Mouse (Mus musculus) forebrain, embryonic 13.5 days (tissue): Measurements from ENCODE around the gene Tnni2. TPM values are rescaled to one million over a fixed set of nuclear protein-coding genes. Genes with fewer than 3 reads are reported as not detected.

Source experiments
- ATAC-seq: fragments of 200-750 bp; cut with Nextera tagmentation; 2 replicates; pipeline ENCODE4 v1.8.0; 2017
- H3K27ac ChIP-seq: fragments of 300-500 bp; sonication (generic); 2 replicates; pipeline ENCODE4 v1.5.1; 2015; ENCODE audit warnings: inconsistent platforms, mild to moderate bottlenecking, moderate library complexity
- H3K27me3 ChIP-seq: fragments of 300-500 bp; sonication (generic); 2 replicates; pipeline ENCODE4 v1.6.1; 2015; ENCODE audit warnings: mild to moderate bottlenecking, inconsistent platforms
- H3K36me3 ChIP-seq: fragments of 300-500 bp; sonication (generic); 2 replicates; pipeline ENCODE4 v1.6.1; 2015; ENCODE audit warnings: mild to moderate bottlenecking, inconsistent platforms; ENCODE audit not compliant: poor library complexity, severe bottlenecking
- H3K4me1 ChIP-seq: fragments of 300-500 bp; sonication (generic); 2 replicates; pipeline ENCODE4 v1.6.1; 2015; ENCODE audit warnings: inconsistent platforms
- H3K4me2 ChIP-seq: fragments of 300-500 bp; sonication (generic); 2 replicates; pipeline ENCODE4 v1.6.1; 2015; ENCODE audit warnings: inconsistent platforms, mild to moderate bottlenecking, moderate library complexity
- H3K4me3 ChIP-seq: fragments of 300-500 bp; sonication (generic); 2 replicates; pipeline ENCODE4 v1.5.1; 2015; ENCODE audit warnings: mild to moderate bottlenecking, inconsistent platforms
- H3K9ac ChIP-seq: fragments of 300-500 bp; sonication (generic); 2 replicates; pipeline ENCODE4 v1.6.1; 2015; ENCODE audit warnings: mild to moderate bottlenecking, inconsistent platforms
- H3K9me3 ChIP-seq: fragments of 300-500 bp; sonication (generic); replicated peaks from 2 replicates; pipeline ENCODE4 v1.6.1; 2016; ENCODE audit warnings: inconsistent platforms
- WGBS: fragments of 180-500 bp; shearing (Covaris S2); methylation state at CpG from one replicate; pipeline ENCODE4 v1.1.7; 2015; 5-methylcytosine and 5-hydroxymethylcytosine counted together
- polyA plus RNA-seq: library from polyadenylated mRNA; unstranded; fragments of >200 nt; fragmentation: Nextera tagmentation; extraction: Ambion mirVana; gene quantifications from 2 replicates; pipeline ENCODE4 v1.2.1, GENCODE M21; 2015

Gene Tnni2
- polyA plus RNA-seq, 1 experiment from 2014 or later = 0.61 TPM

GRCm38 (mm10) chr7:142479307-142479706, 37.7 kb downstream of the Tnni2 start:
- Histone ChIP-seq H3K4me3 (no peak overlapping the region), H3K4me1 (peaks cover 23% of the 10 kb centered on the region)
- no peak for ATAC-seq

GRCm38 (mm10) chr7:142479886-142480285, 38.3 kb downstream of the Tnni2 start:
- WGBS = 92% methylated on average over 3 of the region's 3 CpGs
- no peaks in the 10 kb centered on the region for H3K36me3 ChIP-seq
- H3K9me3 ChIP-seq = no peaks in the 10 kb centered on the region
- ATAC-seq = no peak
- peaks cover 23% of the 10 kb centered on the region for H3K4me1 ChIP-seq
- H3K9ac ChIP-seq = no peak overlapping the region
- no peak overlapping the region for H3K4me3 ChIP-seq
- H3K27ac ChIP-seq = no peak overlapping the region
- no peaks in the 10 kb centered on the region for H3K27me3 ChIP-seq
- no peak overlapping the region for H3K4me2 ChIP-seq

More at GRCm38 (mm10) chr7:142479307-142479706, 37.7 kb downstream of the Tnni2 start:
- Histone ChIP-seq H3K4me2 (no peak overlapping the region), H3K27me3 (no peaks in the 10 kb centered on the region), H3K27ac (no peak overlapping the region), H3K9me3 (no peaks in the 10 kb centered on the region), H3K9ac (no peak overlapping the region), H3K36me3 (no peaks in the 10 kb centered on the region)

GRCm38 (mm10) chr7:142480661-142481060, 39.1 kb downstream of the Tnni2 start:
- Histone ChIP-seq H3K9ac (no peak overlapping the region), H3K4me1 (peaks cover 23% of the 10 kb centered on the region), H3K4me2 (no peak overlapping the region), H3K36me3 (no peaks in the 10 kb centered on the region), H3K9me3 (no peaks in the 10 kb centered on the region), H3K4me3 (no peak overlapping the region), H3K27me3 (no peaks in the 10 kb centered on the region), H3K27ac (no peak overlapping the region)
- ATAC-seq = no peak
- WGBS = 94% methylated on average over 3 of the region's 3 CpGs

- no peaks in the 10 kb centered on the region for H3K9me3 ChIP-seq
- no peaks in the 10 kb centered on the region for H3K27me3 ChIP-seq
- H3K4me1 ChIP-seq = peaks cover 23% of the 10 kb centered on the region
- peak overlapping the region; percentile 71 for H3K27ac ChIP-seq
- peak overlapping the region; percentile 30; the same call in 1 of the 2 replicates for H3K4me3 ChIP-seq
- ATAC-seq = no peak
- H3K9ac ChIP-seq = peak overlapping the region; percentile 62
- H3K36me3 ChIP-seq = no peaks in the 10 kb centered on the region
- WGBS = 14% methylated on average over 5 of the region's 5 CpGs
- peak overlapping the region; percentile 63 for H3K4me2 ChIP-seq
Measured at GRCm38 (mm10) chr7:142481186-142481567, 39.6 kb downstream of the Tnni2 start.

GRCm38 (mm10) chr7:142481568-142482255, 40.1 kb downstream of the Tnni2 start:
- Histone ChIP-seq H3K9me3 (no peaks in the 10 kb centered on the region), H3K9ac (peak overlapping the region; percentile 62), H3K4me1 (peaks cover 25% of the 10 kb centered on the region), H3K27ac (peak overlapping the region; percentile 71), H3K4me2 (peak overlapping the region; percentile 63), H3K27me3 (no peaks in the 10 kb centered on the region), H3K4me3 (peak overlapping the region; percentile 30), H3K36me3 (no peaks in the 10 kb centered on the region)
- peak; percentile 68 for ATAC-seq
- WGBS = 3% methylated on average over 18 of the region's 22 CpGs

GRCm38 (mm10) chr7:142482256-142482609, 40.6 kb downstream of the Tnni2 start:
- 20% methylated on average over 6 of the region's 6 CpGs for WGBS
- H3K36me3 ChIP-seq = no peaks in the 10 kb centered on the region
- H3K9ac ChIP-seq = peak overlapping the region; percentile 62; the same call in 1 of the 2 replicates
- peak overlapping the region; percentile 30; the same call in 1 of the 2 replicates for H3K4me3 ChIP-seq
- peak overlapping the region; percentile 71 for H3K27ac ChIP-seq
- peak; percentile 66 for ATAC-seq
- H3K9me3 ChIP-seq = no peaks in the 10 kb centered on the region
- peak overlapping the region; percentile 63 for H3K4me2 ChIP-seq
- no peaks in the 10 kb centered on the region for H3K27me3 ChIP-seq
- H3K4me1 ChIP-seq = peaks cover 30% of the 10 kb centered on the region

- H3K4me3 ChIP-seq = no peak overlapping the region
- 56% methylated on average over 11 of the region's 11 CpGs for WGBS
- no peak for ATAC-seq
- peaks cover 37% of the 10 kb centered on the region for H3K4me1 ChIP-seq
- no peaks in the 10 kb centered on the region for H3K27me3 ChIP-seq
- H3K4me2 ChIP-seq = no peak overlapping the region
- no peaks in the 10 kb centered on the region for H3K9me3 ChIP-seq
- H3K36me3 ChIP-seq = no peaks in the 10 kb centered on the region
- peak overlapping the region; percentile 71 for H3K27ac ChIP-seq
- no peak overlapping the region for H3K9ac ChIP-seq
Measured at GRCm38 (mm10) chr7:142483136-142483535, 41.5 kb downstream of the Tnni2 start.

GRCm38 (mm10) chr7:142484780-142485179, 43.2 kb downstream of the Tnni2 start:
- 89% methylated on average over 12 of the region's 12 CpGs for WGBS
- Histone ChIP-seq H3K27ac (no peak overlapping the region), H3K36me3 (no peaks in the 10 kb centered on the region), H3K27me3 (no peaks in the 10 kb centered on the region), H3K9ac (no peak overlapping the region), H3K4me2 (no peak overlapping the region), H3K4me3 (no peak overlapping the region), H3K9me3 (no peaks in the 10 kb centered on the region), H3K4me1 (peaks cover 37% of the 10 kb centered on the region)
- no peak for ATAC-seq

GRCm38 (mm10) chr7:142486751-142487162, 45.1 kb downstream of the Tnni2 start:
- no peak overlapping the region for H3K4me3 ChIP-seq
- peak overlapping the region; percentile 8; the same call in 1 of the 2 replicates for H3K9ac ChIP-seq
- H3K4me2 ChIP-seq = no peak overlapping the region
- H3K27me3 ChIP-seq = no peaks in the 10 kb centered on the region
- H3K9me3 ChIP-seq = no peaks in the 10 kb centered on the region
- peak overlapping the region; percentile 36; the same call in 1 of the 2 replicates for H3K27ac ChIP-seq
- peaks cover 31% of the 10 kb centered on the region for H3K4me1 ChIP-seq
- H3K36me3 ChIP-seq = no peaks in the 10 kb centered on the region
- no peak for ATAC-seq
- WGBS = 73% methylated on average over 8 of the region's 8 CpGs

- no peaks in the 10 kb centered on the region for H3K9me3 ChIP-seq
- H3K4me2 ChIP-seq = peak overlapping the region; percentile 15; the same call in 1 of the 2 replicates
- ATAC-seq = peak; percentile 80
- no peaks in the 10 kb centered on the region for H3K36me3 ChIP-seq
- H3K27me3 ChIP-seq = no peaks in the 10 kb centered on the region
- H3K4me1 ChIP-seq = peaks cover 25% of the 10 kb centered on the region
- WGBS = 10% methylated on average over 9 of the region's 9 CpGs
- H3K9ac ChIP-seq = peak overlapping the region; percentile 8; the same call in 1 of the 2 replicates
- H3K4me3 ChIP-seq = no peak overlapping the region
- H3K27ac ChIP-seq = no peak overlapping the region; the same call in 1 of the 2 replicates
Measured at GRCm38 (mm10) chr7:142487341-142487859, 45.8 kb downstream of the Tnni2 start.

GRCm38 (mm10) chr7:142488053-142488452, 46.4 kb downstream of the Tnni2 start:
- WGBS = 73% methylated on average over 3 of the region's 3 CpGs
- Histone ChIP-seq H3K36me3 (no peaks in the 10 kb centered on the region), H3K9ac (no peak overlapping the region), H3K27me3 (no peaks in the 10 kb centered on the region), H3K9me3 (no peaks in the 10 kb centered on the region), H3K4me1 (peaks cover 18% of the 10 kb centered on the region), H3K27ac (no peak overlapping the region), H3K4me3 (no peak overlapping the region), H3K4me2 (no peak overlapping the region)
- ATAC-seq = no peak

GRCm38 (mm10) chr7:142493535-142493934, 51.9 kb downstream of the Tnni2 start:
- Histone ChIP-seq H3K9me3 (no peaks in the 10 kb centered on the region), H3K4me3 (no peak overlapping the region), H3K9ac (no peak overlapping the region), H3K36me3 (no peaks in the 10 kb centered on the region), H3K27ac (no peak overlapping the region), H3K27me3 (0 out of 2 replicates have a peak, but pooled peaks cover 3% of the 10 kb centered on the region), H3K4me1 (no peaks in the 10 kb centered on the region), H3K4me2 (no peak overlapping the region)
- no peak for ATAC-seq
- WGBS = 79% methylated on average over 8 of the region's 8 CpGs
